Mouse (Mus musculus) stomach, embryonic 16.5 days (tissue): ENCODE data around the gene Rras2. TPM values are rescaled to one million over a fixed set of nuclear protein-coding genes. Genes with fewer than 3 reads are reported as not detected.

Experiments used
- ATAC-seq: fragments of 200-750 bp; cut with Nextera tagmentation; 2 replicates; pipeline ENCODE4 v1.8.0; 2017; ENCODE audit warnings: moderate number of reproducible peaks, moderate TSS enrichment; ENCODE audit not compliant: insufficient read depth, low FRiP score
- H3K27ac ChIP-seq: fragments of 300-500 bp; sonication (generic); 2 replicates; pipeline ENCODE4 v1.5.1; 2014; ENCODE audit warnings: low read length
- H3K27me3 ChIP-seq: fragments of 300-500 bp; sonication (generic); 2 replicates; pipeline ENCODE4 v1.6.1; 2014; ENCODE audit warnings: low read length, control low read depth, mixed read lengths; ENCODE audit not compliant: control insufficient read depth, insufficient read depth
- H3K36me3 ChIP-seq: fragments of 300-500 bp; sonication (generic); 2 replicates; pipeline ENCODE4 v1.6.1; 2014; ENCODE audit warnings: low read length; ENCODE audit not compliant: control insufficient read depth, insufficient read depth
- H3K4me1 ChIP-seq: fragments of 300-500 bp; sonication (generic); 2 replicates; pipeline ENCODE4 v1.6.1; 2014; ENCODE audit warnings: low read length, control low read depth, mixed read lengths; ENCODE audit not compliant: control insufficient read depth, insufficient read depth
- H3K4me2 ChIP-seq: fragments of 300-500 bp; sonication (generic); 2 replicates; pipeline ENCODE4 v1.6.1; 2014; ENCODE audit warnings: low read depth, low read length, mixed read lengths
- H3K4me3 ChIP-seq: fragments of 300-500 bp; sonication (generic); replicated peaks from 2 replicates; pipeline ENCODE4 v1.5.1; 2014; ENCODE audit warnings: mild to moderate bottlenecking, low read length
- H3K9ac ChIP-seq: fragments of 300-500 bp; sonication (generic); 2 replicates; pipeline ENCODE4 v1.6.1; 2014; ENCODE audit warnings: low read length
- H3K9me3 ChIP-seq: fragments of 300-500 bp; sonication (generic); replicated peaks from 2 replicates; pipeline ENCODE4 v1.6.1; 2016; ENCODE audit warnings: low read length, control low read depth; ENCODE audit not compliant: control insufficient read depth
- WGBS: fragments of 180-500 bp; shearing (Covaris S2); extraction: QIAGEN DNeasy Blood & Tissue Kit; methylation state at CpG from one replicate; pipeline ENCODE4 v1.1.7; 2014; 5-methylcytosine and 5-hydroxymethylcytosine counted together
- polyA plus RNA-seq: library from polyadenylated mRNA; unstranded; fragments of >200 nt; fragmentation: Nextera tagmentation; extraction: Ambion mirVana; gene quantifications from 2 replicates; pipeline ENCODE4 v1.2.1, GENCODE M21; 2015

Gene Rras2
- polyA plus RNA-seq, 1 experiment from 2014 or later, result 22.9 TPM

GRCm38 (mm10) chr7:114028828-114029227, 88.8 kb downstream of the Rras2 start:
- no peaks in the 10 kb centered on the region for H3K27me3 ChIP-seq
- H3K36me3 ChIP-seq, result no peaks in the 10 kb centered on the region
- H3K9me3 ChIP-seq, result no peaks in the 10 kb centered on the region
- no peaks in the 10 kb centered on the region for H3K4me1 ChIP-seq
- no peak overlapping the region for H3K4me3 ChIP-seq
- no peak overlapping the region for H3K27ac ChIP-seq
- WGBS, result 86% methylated on average over 5 of the region's 5 CpGs
- no peak for ATAC-seq
- no peak overlapping the region for H3K4me2 ChIP-seq
- no peak overlapping the region for H3K9ac ChIP-seq

- H3K4me1 ChIP-seq, result no peaks in the 10 kb centered on the region
- H3K27ac ChIP-seq, result no peak overlapping the region
- 78% methylated on average over 3 of the region's 3 CpGs for WGBS
- ATAC-seq, result no peak
- H3K9ac ChIP-seq, result no peak overlapping the region
- no peak overlapping the region for H3K4me2 ChIP-seq
- H3K36me3 ChIP-seq, result no peaks in the 10 kb centered on the region
- H3K27me3 ChIP-seq, result no peaks in the 10 kb centered on the region
- no peaks in the 10 kb centered on the region for H3K9me3 ChIP-seq
- no peak overlapping the region for H3K4me3 ChIP-seq
Observed at GRCm38 (mm10) chr7:114027406-114027805, 90.2 kb downstream of the Rras2 start.

GRCm38 (mm10) chr7:114026923-114027322, 90.7 kb downstream of the Rras2 start:
- WGBS, result 86% methylated on average over 8 of the region's 8 CpGs
- Histone ChIP-seq H3K4me1 (no peaks in the 10 kb centered on the region), H3K4me3 (no peak overlapping the region), H3K27me3 (no peaks in the 10 kb centered on the region), H3K9ac (no peak overlapping the region), H3K27ac (no peak overlapping the region), H3K36me3 (no peaks in the 10 kb centered on the region), H3K9me3 (no peaks in the 10 kb centered on the region), H3K4me2 (no peak overlapping the region)
- no peak for ATAC-seq

GRCm38 (mm10) chr7:114020704-114021093, 96.9 kb downstream of the Rras2 start:
- Histone ChIP-seq H3K4me1 (peaks cover 3% of the 10 kb centered on the region; the same call in 1 of the 2 replicates), H3K36me3 (no peaks in the 10 kb centered on the region), H3K27ac (no peak overlapping the region), H3K4me3 (peak overlapping the region; percentile 55), H3K27me3 (no peaks in the 10 kb centered on the region), H3K4me2 (peak overlapping the region; percentile 60), H3K9me3 (no peaks in the 10 kb centered on the region), H3K9ac (peak overlapping the region; percentile 64)
- no peak for ATAC-seq
- 2% methylated on average over 11 of the region's 11 CpGs for WGBS

GRCm38 (mm10) chr7:114020057-114020703, 97.4 kb downstream of the Rras2 start:
- H3K9ac ChIP-seq, result peak overlapping the region; percentile 64
- 9% methylated on average over 11 of the region's 11 CpGs for WGBS

GRCm38 (mm10) chr7:114018861-114019260, 98.7 kb downstream of the Rras2 start:
- Histone ChIP-seq H3K9me3 (no peaks in the 10 kb centered on the region), H3K4me2 (no peak overlapping the region), H3K9ac (no peak overlapping the region), H3K27ac (no peak overlapping the region), H3K27me3 (no peaks in the 10 kb centered on the region), H3K4me1 (peaks cover 3% of the 10 kb centered on the region; the same call in 1 of the 2 replicates), H3K4me3 (no peak overlapping the region), H3K36me3 (no peaks in the 10 kb centered on the region)
- ATAC-seq, result peak; percentile 41; the same call in 1 of the 2 replicates
- 69% methylated on average over 3 of the region's 3 CpGs for WGBS

More at GRCm38 (mm10) chr7:114020057-114020703, 97.4 kb downstream of the Rras2 start:
- Histone ChIP-seq H3K36me3 (no peaks in the 10 kb centered on the region), H3K27ac (no peak overlapping the region), H3K9me3 (no peaks in the 10 kb centered on the region), H3K4me2 (peak overlapping the region; percentile 60), H3K4me1 (peaks cover 3% of the 10 kb centered on the region; the same call in 1 of the 2 replicates), H3K4me3 (peak overlapping the region; percentile 55), H3K27me3 (no peaks in the 10 kb centered on the region)
- ATAC-seq, result no peak

- H3K4me3 ChIP-seq, result no peak overlapping the region
- H3K36me3 ChIP-seq, result no peaks in the 10 kb centered on the region
- H3K27me3 ChIP-seq, result no peaks in the 10 kb centered on the region
- ATAC-seq, result peak; percentile 62; the same call in 1 of the 2 replicates
- no peak overlapping the region for H3K4me2 ChIP-seq
- H3K9me3 ChIP-seq, result no peaks in the 10 kb centered on the region
- no peak overlapping the region for H3K27ac ChIP-seq
- no peak overlapping the region for H3K9ac ChIP-seq
- H3K4me1 ChIP-seq, result peaks cover 3% of the 10 kb centered on the region; the same call in 1 of the 2 replicates
- WGBS, result 67% methylated on average over 8 of the region's 8 CpGs
Observed at GRCm38 (mm10) chr7:114016001-114016949, 101.3 kb downstream of the Rras2 start.

GRCm38 (mm10) chr7:114011726-114012443, 105.7 kb downstream of the Rras2 start:
- ATAC-seq, result no peak
- no peaks in the 10 kb centered on the region for H3K27me3 ChIP-seq
- no peaks in the 10 kb centered on the region for H3K4me1 ChIP-seq
- H3K36me3 ChIP-seq, result no peaks in the 10 kb centered on the region
- WGBS, result 58% methylated on average over 9 of the region's 9 CpGs
- H3K9ac ChIP-seq, result no peak overlapping the region
- H3K4me2 ChIP-seq, result no peak overlapping the region
- no peak overlapping the region for H3K27ac ChIP-seq
- H3K4me3 ChIP-seq, result no peak overlapping the region
- H3K9me3 ChIP-seq, result no peaks in the 10 kb centered on the region
